ENCODE assay signal across 8 mouse cellular contexts in genomic region chr7:127206606-127207005, GRCm38 (mm10). TPM values are rescaled to one million over a fixed set of nuclear protein-coding genes. Genes with fewer than 3 reads are reported as not detected.
DNase-seq lines count a peak whose midpoint lies in the region; ATAC-seq lines count a peak whose summit lies in the region.

No protein-coding gene starts in this region.

- intact Hi-C loops in left cerebral cortex, postnatal 25 days (cut with DNase I), result no loop called here

- no peaks in the 10 kb centered on the region for H3K9me3 ChIP-seq in kidney, embryonic 15.5 days (replicated peaks)
- no peaks in the 10 kb centered on the region for H3K9me3 ChIP-seq in embryonic facial prominence, embryonic 15.5 days (replicated peaks)
- no peaks in the 10 kb centered on the region for H3K9me3 ChIP-seq in limb, embryonic 12.5 days
- H3K9me3 ChIP-seq in neural tube, embryonic 13.5 days, result no peaks in the 10 kb centered on the region

- peaks cover 26% of the 10 kb centered on the region for H3K36me3 ChIP-seq in kidney, embryonic 15.5 days
- peaks cover 35% of the 10 kb centered on the region for H3K36me3 ChIP-seq in embryonic facial prominence, embryonic 15.5 days
- peaks cover 40% of the 10 kb centered on the region for H3K36me3 ChIP-seq in limb, embryonic 12.5 days
- H3K36me3 ChIP-seq in neural tube, embryonic 13.5 days, result peaks cover 29% of the 10 kb centered on the region

- peak overlapping the region; percentile 92 for H3K4me3 ChIP-seq in kidney, embryonic 15.5 days (replicated peaks)
- H3K4me3 ChIP-seq in embryonic facial prominence, embryonic 15.5 days (replicated peaks), result peak overlapping the region; percentile 92
- H3K4me3 ChIP-seq in limb, embryonic 12.5 days (replicated peaks), result peak overlapping the region; percentile 96
- peak overlapping the region; percentile 98 for H3K4me3 ChIP-seq in neural tube, embryonic 13.5 days

- peak overlapping the region; percentile 93; the same call in 1 of the 2 replicates for H3K27ac ChIP-seq in kidney, embryonic 15.5 days
- 0 out of 2 replicates have a peak overlapping the region, but pooled peaks have one; percentile 8 for H3K27ac ChIP-seq in embryonic facial prominence, embryonic 15.5 days (replicated peaks)
- 0 out of 2 replicates have a peak overlapping the region, but pooled peaks have one; percentile 57 for H3K27ac ChIP-seq in limb, embryonic 12.5 days
- H3K27ac ChIP-seq in neural tube, embryonic 13.5 days (replicated peaks), result no peak overlapping the region

- WGBS in kidney, embryonic 15.5 days, result 60% methylated on average over 2 of the region's 2 CpGs
- WGBS in embryonic facial prominence, embryonic 15.5 days, result 37% methylated on average over 2 of the region's 2 CpGs
- 33% methylated on average over 2 of the region's 2 CpGs for WGBS in limb, embryonic 12.5 days
- WGBS in neural tube, embryonic 13.5 days, result 68% methylated on average over 2 of the region's 2 CpGs

- peaks cover 37% of the 10 kb centered on the region for H3K4me1 ChIP-seq in kidney, embryonic 15.5 days
- peaks cover 25% of the 10 kb centered on the region for H3K4me1 ChIP-seq in embryonic facial prominence, embryonic 15.5 days
- peaks cover 29% of the 10 kb centered on the region for H3K4me1 ChIP-seq in limb, embryonic 12.5 days (replicated peaks)
- peaks cover 39% of the 10 kb centered on the region for H3K4me1 ChIP-seq in neural tube, embryonic 13.5 days (replicated peaks)

- peak overlapping the region; percentile 91 for H3K4me2 ChIP-seq in kidney, embryonic 15.5 days
- peak overlapping the region; percentile 88 for H3K4me2 ChIP-seq in embryonic facial prominence, embryonic 15.5 days (replicated peaks)
- H3K4me2 ChIP-seq in limb, embryonic 12.5 days, result peak overlapping the region; percentile 97
- peak overlapping the region; percentile 98 for H3K4me2 ChIP-seq in neural tube, embryonic 13.5 days

- no peaks in the 10 kb centered on the region for H3K27me3 ChIP-seq in kidney, embryonic 15.5 days
- H3K27me3 ChIP-seq in embryonic facial prominence, embryonic 15.5 days, result no peaks in the 10 kb centered on the region
- no peaks in the 10 kb centered on the region for H3K27me3 ChIP-seq in limb, embryonic 12.5 days
- H3K27me3 ChIP-seq in neural tube, embryonic 13.5 days, result no peaks in the 10 kb centered on the region

- H3K9ac ChIP-seq in kidney, embryonic 15.5 days, result peak overlapping the region; percentile 95
- H3K9ac ChIP-seq in embryonic facial prominence, embryonic 15.5 days, result peak overlapping the region; percentile 97; the same call in 1 of the 2 replicates
- peak overlapping the region; percentile 96 for H3K9ac ChIP-seq in limb, embryonic 12.5 days (replicated peaks)
- H3K9ac ChIP-seq in neural tube, embryonic 13.5 days, result peak overlapping the region; percentile 91

- no peak for DNase-seq in kidney, adult 9 months
- DNase-seq in right cerebral cortex, adult 18-20 months, result no peak
- DNase-seq in layer of hippocampus, adult 18-20 months (ENCODE audit: low spot score in 2 of 2), result no peak
- DNase-seq in left cerebral cortex, postnatal 25 days (ENCODE audit: low spot score in 2 of 2), result no peak

- ATAC-seq in kidney, embryonic 15.5 days (replicated peaks; ENCODE audit: low FRiP score), result no peak
- no peak for ATAC-seq in embryonic facial prominence, embryonic 15.5 days (ENCODE audit: insufficient number of reproducible peaks, low FRiP score, low TSS enrichment, low read depth)
- no peak for ATAC-seq in limb, embryonic 12.5 days (ENCODE audit: insufficient number of reproducible peaks, insufficient read depth, low FRiP score, low TSS enrichment, low read depth)
- no peak for ATAC-seq in neural tube, embryonic 13.5 days (ENCODE audit: low read depth)

RNA-seq across cellular contexts. Expression of gene Tbc1d10b, which starts 1.7 kb away (rescaled TPM):
- polyA plus RNA-seq in kidney, embryonic 15.5 days (2015; fragmentation: Nextera tagmentation; extraction: Ambion mirVana), result 23.4 and 26.7 TPM in 2 replicates
- 29.4 and 32.5 TPM in 2 replicates for polyA plus RNA-seq in embryonic facial prominence, embryonic 15.5 days (2015; fragmentation: Nextera tagmentation; extraction: Ambion mirVana)
- polyA plus RNA-seq in limb, embryonic 12.5 days (2016; fragmentation: Nextera tagmentation; extraction: Ambion mirVana), result 40.9 and 45.3 TPM in 2 replicates
- 32.3 and 32.9 TPM in 2 replicates for polyA plus RNA-seq in neural tube, embryonic 13.5 days (2015; fragmentation: Nextera tagmentation; extraction: Ambion mirVana)
- total RNA-seq in layer of hippocampus, adult 18-20 months (2021), result 100 to 1,000 TPM in 1 of 2 experiments, 10 to 100 TPM in 1; 93.5 to 106 TPM
- 10 to 100 TPM; 90.2 to 97.5 TPM for total RNA-seq in left cerebral cortex, postnatal 25 days (2021)

RNA-seq across cellular contexts. Expression of gene Mylpf, which starts 2.1 kb away (rescaled TPM):
- polyA plus RNA-seq in kidney, embryonic 15.5 days (2015; fragmentation: Nextera tagmentation; extraction: Ambion mirVana), result 51.1 and 90.2 TPM in 2 replicates
- 585 and 767 TPM in 2 replicates for polyA plus RNA-seq in embryonic facial prominence, embryonic 15.5 days (2015; fragmentation: Nextera tagmentation; extraction: Ambion mirVana)
- polyA plus RNA-seq in limb, embryonic 12.5 days (2016; fragmentation: Nextera tagmentation; extraction: Ambion mirVana), result 142 and 145 TPM in 2 replicates
- 27.7 and 63.1 TPM in 2 replicates for polyA plus RNA-seq in neural tube, embryonic 13.5 days (2015; fragmentation: Nextera tagmentation; extraction: Ambion mirVana)
- 1 to 10 TPM; 1.7 to 2.2 TPM for total RNA-seq in layer of hippocampus, adult 18-20 months (2021)
- total RNA-seq in left cerebral cortex, postnatal 25 days (2021), result 1 to 10 TPM; 2.8 to 3.3 TPM

RNA-seq across cellular contexts. Expression of gene Cd2bp2, which starts 10.8 kb away (rescaled TPM):
- 59.3 and 66.6 TPM in 2 replicates for polyA plus RNA-seq in kidney, embryonic 15.5 days (2015; fragmentation: Nextera tagmentation; extraction: Ambion mirVana)
- 56.4 and 61.8 TPM in 2 replicates for polyA plus RNA-seq in embryonic facial prominence, embryonic 15.5 days (2015; fragmentation: Nextera tagmentation; extraction: Ambion mirVana)
- polyA plus RNA-seq in limb, embryonic 12.5 days (2016; fragmentation: Nextera tagmentation; extraction: Ambion mirVana), result 86.5 and 91.8 TPM in 2 replicates
- 78.7 and 80.0 TPM in 2 replicates for polyA plus RNA-seq in neural tube, embryonic 13.5 days (2015; fragmentation: Nextera tagmentation; extraction: Ambion mirVana)
- total RNA-seq in layer of hippocampus, adult 18-20 months (2021), result 100 to 1,000 TPM in 1 of 2 experiments, 10 to 100 TPM in 1; 87.8 to 105 TPM
- 10 to 100 TPM; 81.7 to 84.1 TPM for total RNA-seq in left cerebral cortex, postnatal 25 days (2021)

RNA-seq across cellular contexts. Expression of gene Zfp553, which starts 26.3 kb away (rescaled TPM):
- polyA plus RNA-seq in kidney, embryonic 15.5 days (2015; fragmentation: Nextera tagmentation; extraction: Ambion mirVana), result 41.7 and 46.1 TPM in 2 replicates
- 41.3 and 42.5 TPM in 2 replicates for polyA plus RNA-seq in embryonic facial prominence, embryonic 15.5 days (2015; fragmentation: Nextera tagmentation; extraction: Ambion mirVana)
- polyA plus RNA-seq in limb, embryonic 12.5 days (2016; fragmentation: Nextera tagmentation; extraction: Ambion mirVana), result 61.9 and 65.5 TPM in 2 replicates
- polyA plus RNA-seq in neural tube, embryonic 13.5 days (2015; fragmentation: Nextera tagmentation; extraction: Ambion mirVana), result 54.7 and 58.0 TPM in 2 replicates
- 10 to 100 TPM; 22.4 TPM for total RNA-seq in layer of hippocampus, adult 18-20 months (2021)
- total RNA-seq in left cerebral cortex, postnatal 25 days (2021), result 10 to 100 TPM; 16.9 to 18.6 TPM

RNA-seq across cellular contexts. Expression of gene Sept1, which starts 26.3 kb away (rescaled TPM):
- polyA plus RNA-seq in kidney, embryonic 15.5 days (2015; fragmentation: Nextera tagmentation; extraction: Ambion mirVana), result 21.3 and 21.7 TPM in 2 replicates
- 22.4 and 23.9 TPM in 2 replicates for polyA plus RNA-seq in embryonic facial prominence, embryonic 15.5 days (2015; fragmentation: Nextera tagmentation; extraction: Ambion mirVana)
- 34.1 and 35.9 TPM in 2 replicates for polyA plus RNA-seq in limb, embryonic 12.5 days (2016; fragmentation: Nextera tagmentation; extraction: Ambion mirVana)
- polyA plus RNA-seq in neural tube, embryonic 13.5 days (2015; fragmentation: Nextera tagmentation; extraction: Ambion mirVana), result 16.2 and 23.7 TPM in 2 replicates
- 1 to 10 TPM; 5.9 to 7.9 TPM for total RNA-seq in layer of hippocampus, adult 18-20 months (2021)
- total RNA-seq in left cerebral cortex, postnatal 25 days (2021), result 1 to 10 TPM; 3.4 to 3.6 TPM
